Comparison of ENCODE assay signal across 18 mouse cellular contexts in the genomic region with DNA sequence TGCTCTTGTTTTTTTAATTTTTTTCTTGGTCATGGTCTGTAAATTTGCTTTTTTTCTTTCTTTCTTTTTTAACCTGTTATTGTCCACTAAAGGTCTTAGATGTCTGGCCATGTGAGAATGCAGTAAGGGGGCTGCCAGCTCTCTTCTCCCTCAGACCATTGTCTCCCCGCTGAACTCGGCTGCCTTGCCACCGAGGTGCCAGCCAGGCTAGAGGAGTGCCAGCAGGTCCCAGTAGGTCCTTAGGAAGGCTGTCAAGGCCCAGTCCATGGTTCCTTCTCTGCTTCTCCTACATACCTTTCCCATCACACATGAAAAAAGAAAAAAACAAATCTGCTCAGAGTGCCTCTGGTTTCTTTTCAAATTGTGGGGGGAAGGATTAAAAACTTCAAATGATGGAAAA.
DNase-seq lines count a peak whose midpoint lies in the region; ATAC-seq and TF ChIP-seq lines count a peak whose summit lies in the region.
"Had no signal": no experiment of that assay in that cellular context is flagged by ENCODE, and none has a peak within 500 bp of the region (broad histone marks: within the 10 kb centered on the region; RNA-seq: fewer than 3 reads in every experiment).

No protein-coding gene starts in this region.

- DNase-seq in cerebellum, postnatal 10 days, result peak; percentile 34 to 58
- no peak for DNase-seq in cerebellum, adult 11-12 months
- DNase-seq in heart, adult 11 months, result peak; percentile 53
- no peak for DNase-seq in limb, embryonic 10.5 days (ENCODE audit: low spot score)
- no peak for DNase-seq in kidney, adult 2 months
- DNase-seq: adrenal gland, adult 8-10 months; adrenal gland, postnatal 36 days; B cell, adult 2 months; cerebellum, adult 8-10 months; cerebellum, postnatal 25 days; gastrocnemius, postnatal 14 days; heart, postnatal 10 days had no signal

- no peak for TF ChIP-seq POLR2A in kidney, adult 2 months (IDR thresholded peaks at IDR 0.05; ENCODE audit: low read depth, low read length)

- H3K4me3 ChIP-seq in heart, embryonic 11.5 days (ENCODE audit: low read depth, low read length), result no peak overlapping the region
- H3K4me3 ChIP-seq in forebrain, embryonic 12.5 days (replicated peaks), result no peak overlapping the region
- no peak overlapping the region for H3K4me3 ChIP-seq in limb, embryonic 10.5 days
- no peak overlapping the region for H3K4me3 ChIP-seq in kidney, adult 2 months (ENCODE audit: insufficient read depth, low read depth, low read length)
- no peak overlapping the region for H3K4me3 ChIP-seq in neural tube, embryonic 15.5 days (replicated peaks)
- H3K4me3 ChIP-seq: embryonic facial prominence, embryonic 12.5 days; intestine, embryonic 15.5 days had no signal

- H3K27ac ChIP-seq in heart, embryonic 11.5 days (ENCODE audit: low read depth, low read length), result no peak overlapping the region
- H3K27ac ChIP-seq in forebrain, embryonic 12.5 days, result peak overlapping the region; percentile 65
- H3K27ac ChIP-seq in limb, embryonic 10.5 days, result peak overlapping the region; percentile 67
- H3K27ac ChIP-seq in kidney, adult 2 months (ENCODE audit: insufficient read depth, low read depth, low read length), result no peak overlapping the region
- no peak overlapping the region for H3K27ac ChIP-seq in neural tube, embryonic 15.5 days (replicated peaks)
- H3K27ac ChIP-seq: hindbrain, embryonic 14.5 days; intestine, embryonic 15.5 days had no signal

- H3K27me3 ChIP-seq in heart, embryonic 11.5 days (ENCODE audit: control insufficient read depth, insufficient read depth, low read length), result no peaks in the 10 kb centered on the region
- no peaks in the 10 kb centered on the region for H3K27me3 ChIP-seq in forebrain, embryonic 12.5 days
- H3K27me3 ChIP-seq in limb, embryonic 10.5 days (ENCODE audit: low read depth, poor library complexity, severe bottlenecking), result no peaks in the 10 kb centered on the region
- H3K27me3 ChIP-seq in kidney, adult 2 months (replicated peaks; ENCODE audit: control insufficient read depth, insufficient read depth, low read length), result no peaks in the 10 kb centered on the region
- H3K27me3 ChIP-seq in neural tube, embryonic 15.5 days (replicated peaks), result no peaks in the 10 kb centered on the region
- H3K27me3 ChIP-seq: embryonic facial prominence, embryonic 12.5 days; intestine, embryonic 15.5 days had no signal

- WGBS in heart, embryonic 11.5 days (ENCODE audit: insufficient replicate concordance), result 63% methylated on average over 3 of the region's 3 CpGs
- 31% methylated on average over 3 of the region's 3 CpGs for WGBS in forebrain, embryonic 12.5 days
- 79% methylated on average over 3 of the region's 3 CpGs for WGBS in limb, embryonic 10.5 days
- 56% methylated on average over 3 of the region's 3 CpGs for WGBS in kidney, adult 2 months
- 33% methylated on average over 3 of the region's 3 CpGs for WGBS in neural tube, embryonic 15.5 days

- peaks cover 6% of the 10 kb centered on the region; the same call in 1 of the 2 replicates for H3K4me1 ChIP-seq in heart, embryonic 11.5 days (ENCODE audit: control insufficient read depth, insufficient read depth, low read length)
- H3K4me1 ChIP-seq in forebrain, embryonic 12.5 days, result peaks cover 17% of the 10 kb centered on the region
- H3K4me1 ChIP-seq in limb, embryonic 10.5 days, result peaks cover 23% of the 10 kb centered on the region
- H3K4me1 ChIP-seq in kidney, adult 2 months (ENCODE audit: control insufficient read depth, insufficient read depth, low read length), result no peaks in the 10 kb centered on the region
- H3K4me1 ChIP-seq in neural tube, embryonic 15.5 days, result no peaks in the 10 kb centered on the region
- H3K4me1 ChIP-seq: embryonic facial prominence, embryonic 12.5 days; intestine, embryonic 15.5 days had no signal

- TF ChIP-seq CTCF in kidney, adult 2 months (conservative IDR thresholded peaks at IDR 0.05; ENCODE audit: insufficient read depth, insufficient read length, low read depth, low read length), result no peak

- H3K4me2 ChIP-seq in heart, embryonic 11.5 days, result no peak overlapping the region
- no peak overlapping the region for H3K4me2 ChIP-seq in forebrain, embryonic 12.5 days
- H3K4me2 ChIP-seq in neural tube, embryonic 15.5 days, result no peak overlapping the region
- H3K4me2 ChIP-seq: embryonic facial prominence, embryonic 12.5 days; hindbrain, embryonic 14.5 days; intestine, embryonic 15.5 days had no signal

- H3K9ac ChIP-seq in heart, embryonic 11.5 days (ENCODE audit: low read depth, low read length), result no peak overlapping the region
- H3K9ac ChIP-seq in forebrain, embryonic 12.5 days, result no peak overlapping the region
- no peak overlapping the region for H3K9ac ChIP-seq in neural tube, embryonic 15.5 days (replicated peaks)
- H3K9ac ChIP-seq: embryonic facial prominence, embryonic 12.5 days; hindbrain, embryonic 14.5 days; intestine, embryonic 15.5 days had no signal

- no peak for ATAC-seq in heart, embryonic 11.5 days (replicated peaks; ENCODE audit: insufficient number of reproducible peaks, low FRiP score, low TSS enrichment)
- no peak for ATAC-seq in forebrain, embryonic 12.5 days (ENCODE audit: low FRiP score)
- no peak for ATAC-seq in neural tube, embryonic 15.5 days (ENCODE audit: low FRiP score)
- ATAC-seq: intestine, embryonic 15.5 days had no signal

- H3K36me3 ChIP-seq in heart, embryonic 11.5 days (ENCODE audit: control insufficient read depth, insufficient read depth, low read length), result no peaks in the 10 kb centered on the region
- H3K36me3 ChIP-seq in forebrain, embryonic 12.5 days (replicated peaks), result no peaks in the 10 kb centered on the region
- H3K36me3 ChIP-seq in limb, embryonic 10.5 days, result no peaks in the 10 kb centered on the region
- no peaks in the 10 kb centered on the region for H3K36me3 ChIP-seq in kidney, adult 2 months (ENCODE audit: control insufficient read depth, insufficient read depth, low read length)
- H3K36me3 ChIP-seq in neural tube, embryonic 15.5 days, result no peaks in the 10 kb centered on the region
- H3K36me3 ChIP-seq: embryonic facial prominence, embryonic 12.5 days; intestine, embryonic 15.5 days had no signal

- H3K9me3 ChIP-seq in heart, embryonic 11.5 days (replicated peaks; ENCODE audit: control insufficient read depth, low read length), result no peaks in the 10 kb centered on the region
- no peaks in the 10 kb centered on the region for H3K9me3 ChIP-seq in forebrain, embryonic 12.5 days
- H3K9me3 ChIP-seq in limb, embryonic 10.5 days (replicated peaks), result no peaks in the 10 kb centered on the region
- H3K9me3 ChIP-seq in neural tube, embryonic 15.5 days (replicated peaks), result no peaks in the 10 kb centered on the region
- H3K9me3 ChIP-seq: embryonic facial prominence, embryonic 12.5 days; intestine, embryonic 15.5 days had no signal

Comparison
In these comparisons a context has a peak if more than half of its experiments do, and no peak if none do; other contexts are left out.
1. DNase-seq: peak in cerebellum, postnatal 10 days (2 of 2) and heart, adult 11 months (single experiment); none in cerebellum, adult 11-12 months (single experiment), limb, embryonic 10.5 days (single experiment) and kidney, adult 2 months (single experiment).
2. H3K27ac ChIP-seq: peak in forebrain, embryonic 12.5 days (single experiment) and limb, embryonic 10.5 days (single experiment); none in heart, embryonic 11.5 days (single experiment), kidney, adult 2 months (single experiment) and neural tube, embryonic 15.5 days (single experiment).